Mouse (Mus musculus): ENCODE measurements around the gene Mmp14.

GRCm38 (mm10) chr14:54398921-54399382 is 32.5 kb upstream of the Mmp14 start:
- TF ChIP-seq POLR2A (IDR thresholded peaks at IDR 0.05; ENCODE audit: insufficient read depth, low read depth, low read length) (no peak), CTCF (IDR thresholded peaks at IDR 0.05) (no peak), EP300 (IDR thresholded peaks at IDR 0.05; ENCODE audit: insufficient read depth, low read depth, low read length) (no peak)

Data from heart, adult 2 months (tissue).